Mouse (Mus musculus) lung, postnatal 0 days (tissue): ENCODE data around the gene Zdhhc23.

Experiments used
- CTCF ChIP-seq: IDR thresholded peaks from 2 replicates; pipeline ENCODE4 v1.5.1; 2016; ENCODE audit warnings: antibody characterized with exemption, mild to moderate bottlenecking
- EP300 ChIP-seq: IDR thresholded peaks from 2 replicates; pipeline ENCODE4 v1.6.1; 2016; ENCODE audit warnings: antibody characterized with exemption, mild to moderate bottlenecking, control low read depth

GRCm38 (mm10) chr16:43986299-43986698, 6.7 kb upstream of the Zdhhc23 start:
- TF ChIP-seq CTCF (no peak), EP300 (no peak)
